Mouse (Mus musculus) layer of hippocampus, adult 2 months (tissue): Measurements from ENCODE around the gene Rec114. TPM values are rescaled to one million over a fixed set of nuclear protein-coding genes. Genes with fewer than 3 reads are reported as not detected.

ENCODE experiments used
- DNase-seq, 2 experiments: peaks; one replicate each; pipeline ENCODE4 v3.0.0; 2022; ENCODE audit warnings: low spot score in 2 of 2
- H3K27ac ChIP-seq: fragments of 200-600 bp; 2 replicates; pipeline ENCODE4 v1.8.1; 2022
- H3K4me3 ChIP-seq: fragments of 200-600 bp; 2 replicates; pipeline ENCODE4 v1.8.1; 2022; ENCODE audit warnings: mild to moderate bottlenecking
- CTCF ChIP-seq: fragments of 200-600 bp; conservative IDR thresholded peaks from 2 replicates; pipeline ENCODE4 v1.8.1; 2022; ENCODE audit warnings: antibody characterized with exemption, mild to moderate bottlenecking, moderate library complexity
- total RNA-seq, 2 experiments: library from RNA; stranded (reverse); gene quantifications; 2 replicates each; pipeline ENCODE4 v1.2.3; 2021

Gene Rec114
- total RNA-seq, 2 experiments from 2014 or later = 1.5 TPM; not detected in 1

DNA sequence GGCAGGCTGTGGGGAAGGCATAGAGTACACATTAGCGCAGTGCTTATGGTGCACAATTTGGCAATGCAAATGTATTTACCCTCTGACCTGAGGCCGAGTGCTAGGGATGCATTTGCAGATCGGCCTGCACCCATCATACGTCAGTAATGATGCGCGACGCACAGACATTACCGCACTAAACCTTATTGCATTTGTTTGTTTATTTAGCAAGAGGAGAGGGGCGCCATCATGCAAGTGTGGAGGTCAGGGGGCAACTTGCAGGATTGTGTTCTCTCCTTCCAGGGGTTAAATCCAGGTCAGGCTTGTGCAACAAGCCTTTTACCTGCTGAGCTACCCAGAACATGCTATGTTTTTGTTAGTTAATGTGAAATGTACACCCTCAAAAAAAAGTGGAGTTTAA lies 76.5 kb downstream of the Rec114 start:
- no peak for DNase-seq
- TF ChIP-seq CTCF = no peak

DNA sequence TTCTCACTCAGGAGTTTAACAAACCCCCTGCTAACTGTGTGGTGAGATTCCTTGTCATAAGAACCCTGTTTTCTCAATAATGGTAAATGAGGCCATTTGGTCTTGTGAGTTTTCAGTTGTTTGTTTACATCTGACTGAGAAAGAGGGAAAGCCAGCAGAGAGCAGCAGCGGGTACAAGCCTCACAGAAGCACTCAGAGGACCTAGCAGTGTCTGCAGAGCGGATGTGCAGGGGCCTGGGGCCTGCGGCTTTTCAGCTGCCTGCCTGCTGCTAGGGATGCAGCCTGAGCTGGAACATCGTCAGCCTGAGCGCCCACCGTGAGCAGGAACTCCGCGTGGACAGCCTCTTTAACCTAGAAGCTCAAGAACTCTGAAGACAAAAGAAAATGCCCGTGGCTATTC lies 77.6 kb downstream of the Rec114 start:
- Histone ChIP-seq H3K27ac (no peak overlapping the region), H3K4me3 (no peak overlapping the region)
- no peak for DNase-seq
- peak; percentile 31 for TF ChIP-seq CTCF

More for the DNA sequence above, 76.5 kb downstream of the Rec114 start:
- Histone ChIP-seq H3K4me3 (no peak overlapping the region), H3K27ac (no peak overlapping the region)

DNA sequence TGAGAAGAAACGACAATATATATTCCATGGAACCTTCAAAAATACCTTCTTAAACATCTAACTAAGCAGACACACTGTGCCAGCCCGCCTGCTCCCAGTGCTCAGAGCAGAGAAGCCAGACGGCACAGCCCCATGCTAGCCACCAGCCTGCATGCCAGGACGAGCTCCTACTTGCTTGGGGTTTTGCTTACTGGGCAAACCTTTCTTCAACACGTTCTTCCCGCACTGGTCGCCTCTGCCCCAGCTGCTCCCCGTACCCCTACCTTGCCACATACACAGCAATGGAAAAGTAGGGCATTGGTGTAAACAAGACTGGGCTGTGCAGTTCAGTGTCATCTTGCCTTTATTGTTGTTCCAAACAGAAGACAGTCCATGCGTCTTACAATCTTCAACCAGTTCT lies 78.3 kb downstream of the Rec114 start:
- H3K27ac ChIP-seq = no peak overlapping the region
- no peak overlapping the region for H3K4me3 ChIP-seq
- no peak for DNase-seq
- TF ChIP-seq CTCF = no peak

DNA sequence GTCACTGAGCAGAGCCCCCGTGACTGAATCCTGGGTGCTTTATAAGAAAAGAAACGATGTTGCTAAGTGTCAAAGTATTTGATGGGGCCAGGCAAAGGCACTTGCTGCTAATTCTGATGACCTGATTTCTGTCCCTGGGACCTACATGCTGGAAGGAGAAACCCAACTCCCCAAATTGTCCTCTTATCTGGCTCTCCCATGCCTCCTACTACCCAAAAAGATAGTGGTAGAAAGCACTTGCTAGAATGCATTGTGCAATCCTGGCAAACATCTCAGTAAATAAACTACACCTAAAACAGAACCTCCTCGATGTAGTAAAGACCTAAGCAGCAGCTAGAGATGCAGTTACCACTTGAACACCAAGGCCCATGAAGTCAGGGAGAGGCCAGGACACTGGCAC lies 81.0 kb downstream of the Rec114 start:
- DNase-seq = no peak
- no peak overlapping the region for H3K4me3 ChIP-seq
- TF ChIP-seq CTCF = no peak
- no peak overlapping the region for H3K27ac ChIP-seq

DNA sequence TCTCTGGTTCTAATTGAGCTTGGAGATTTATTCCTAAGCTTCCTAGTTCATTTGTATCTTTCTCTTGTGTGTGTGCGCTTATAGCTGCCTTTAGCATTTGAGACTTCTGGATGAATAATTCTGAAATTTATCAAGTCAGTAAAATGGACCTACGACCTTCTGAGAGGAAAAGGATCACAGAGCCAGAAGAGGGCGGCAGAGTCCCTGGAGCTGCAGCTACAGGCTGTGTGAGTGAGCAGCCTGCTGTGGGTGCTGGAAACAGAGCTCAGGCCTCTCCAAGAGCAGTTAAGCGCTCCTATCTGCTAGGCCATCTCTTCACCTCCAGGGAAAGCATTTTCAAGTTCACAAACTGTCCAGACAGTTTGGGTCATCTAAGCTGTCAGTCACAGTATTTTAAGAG lies 81.8 kb downstream of the Rec114 start:
- Histone ChIP-seq H3K27ac (no peak overlapping the region), H3K4me3 (no peak overlapping the region)
- no peak for DNase-seq
- TF ChIP-seq CTCF = peak; percentile 45

DNA sequence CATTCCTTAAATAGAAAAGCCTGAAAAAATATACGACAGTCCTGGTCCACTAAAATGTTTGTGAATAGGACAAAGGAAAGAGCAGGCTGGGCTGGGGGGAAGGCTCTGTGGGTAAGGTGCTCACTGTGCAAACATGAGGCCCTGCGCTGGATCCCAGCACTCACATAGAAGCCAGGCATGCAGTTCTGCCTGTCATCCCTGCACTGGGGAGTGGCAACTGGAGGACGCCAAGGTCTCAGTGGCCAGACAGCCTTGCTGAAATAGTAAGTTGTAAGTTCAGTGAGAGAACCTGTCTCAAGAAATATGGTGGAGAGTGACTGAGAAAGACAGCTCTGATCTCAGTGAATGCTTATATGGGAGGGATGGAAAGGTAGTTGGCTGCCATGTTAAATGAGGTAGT lies 83.1 kb downstream of the Rec114 start:
- no peak for DNase-seq
- H3K27ac ChIP-seq = no peak overlapping the region
- no peak for TF ChIP-seq CTCF
- H3K4me3 ChIP-seq = no peak overlapping the region

DNA sequence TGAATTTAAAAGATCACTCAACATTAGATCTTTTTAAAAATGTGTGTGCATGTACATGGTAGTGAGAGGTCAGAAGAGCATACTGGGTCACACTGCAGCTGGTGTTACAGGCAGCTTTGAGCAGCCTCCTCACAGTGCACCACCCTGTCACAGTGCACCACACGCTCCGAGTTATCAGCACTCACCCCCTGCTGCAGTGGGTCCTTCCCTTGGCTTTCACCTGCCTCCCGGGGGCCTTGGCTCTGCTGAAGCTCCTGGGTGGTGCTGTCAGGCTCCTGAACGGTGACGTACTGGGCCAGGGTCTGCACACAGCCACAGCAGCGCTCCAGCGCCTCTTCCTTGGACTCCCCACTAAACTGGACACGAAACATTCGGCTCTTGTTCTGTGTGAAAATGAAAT lies 83.8 kb downstream of the Rec114 start:
- TF ChIP-seq CTCF = no peak
- Histone ChIP-seq H3K4me3 (no peak overlapping the region), H3K27ac (no peak overlapping the region)
- DNase-seq = no peak

DNA sequence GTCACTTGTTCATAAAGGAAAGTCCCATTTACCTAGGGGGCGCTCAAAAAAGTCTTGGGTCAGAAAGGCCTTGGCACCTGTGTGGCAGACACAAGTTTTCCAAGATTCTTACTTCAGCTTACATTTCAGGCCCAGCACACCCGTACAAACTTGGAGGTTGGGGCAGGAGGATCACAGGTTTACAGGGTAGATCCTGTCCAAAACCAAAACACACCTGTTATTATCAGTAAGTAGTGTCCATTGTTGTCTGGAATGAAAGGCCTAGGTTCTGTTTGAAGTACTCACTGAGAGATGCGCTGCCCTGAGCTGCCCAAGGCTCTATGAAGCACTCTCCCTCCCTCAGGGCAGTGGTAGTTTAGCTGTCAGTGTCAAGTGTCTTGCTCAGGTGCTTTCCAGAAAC lies 84.4 kb downstream of the Rec114 start:
- DNase-seq = no peak
- no peak overlapping the region for H3K27ac ChIP-seq
- no peak for TF ChIP-seq CTCF
- no peak overlapping the region for H3K4me3 ChIP-seq

DNA sequence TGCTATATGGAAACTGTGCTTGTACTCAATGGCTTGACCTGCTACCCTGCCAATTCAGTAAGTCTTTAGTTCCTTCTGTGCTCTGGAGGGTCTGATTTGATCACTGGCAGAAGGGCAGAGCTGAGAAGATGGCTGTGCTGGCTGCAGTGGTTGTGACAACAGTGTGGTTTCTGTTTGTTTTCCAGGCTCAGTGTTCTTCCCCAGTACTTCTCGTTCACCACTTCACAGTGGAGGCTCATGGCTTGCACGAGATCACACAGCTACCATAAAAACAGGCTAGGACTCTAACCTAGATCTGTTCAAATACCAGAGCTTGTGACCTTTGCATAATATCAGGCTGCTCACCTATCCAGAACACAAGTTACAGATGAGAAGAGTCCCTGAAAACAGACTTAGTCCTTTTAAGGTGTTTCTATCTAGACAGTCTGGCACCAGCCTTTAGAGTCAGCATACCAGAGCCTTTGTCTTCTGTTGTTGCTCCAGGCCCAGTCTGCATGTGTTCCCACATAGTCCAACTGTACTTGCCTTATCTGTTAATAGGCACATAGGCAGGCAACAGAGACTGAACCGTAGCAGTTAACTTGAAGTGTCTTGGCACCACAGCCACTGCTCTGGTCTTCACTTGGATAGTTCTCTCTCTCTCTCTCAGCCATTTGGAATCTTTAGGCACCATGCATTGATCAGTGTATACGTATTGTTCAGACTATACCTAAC lies 85.0 kb downstream of the Rec114 start:
- H3K4me3 ChIP-seq = no peak overlapping the region
- no peak for TF ChIP-seq CTCF
- DNase-seq = no peak
- H3K27ac ChIP-seq = peak overlapping the region; percentile 14; the same call in 1 of the 2 replicates

DNA sequence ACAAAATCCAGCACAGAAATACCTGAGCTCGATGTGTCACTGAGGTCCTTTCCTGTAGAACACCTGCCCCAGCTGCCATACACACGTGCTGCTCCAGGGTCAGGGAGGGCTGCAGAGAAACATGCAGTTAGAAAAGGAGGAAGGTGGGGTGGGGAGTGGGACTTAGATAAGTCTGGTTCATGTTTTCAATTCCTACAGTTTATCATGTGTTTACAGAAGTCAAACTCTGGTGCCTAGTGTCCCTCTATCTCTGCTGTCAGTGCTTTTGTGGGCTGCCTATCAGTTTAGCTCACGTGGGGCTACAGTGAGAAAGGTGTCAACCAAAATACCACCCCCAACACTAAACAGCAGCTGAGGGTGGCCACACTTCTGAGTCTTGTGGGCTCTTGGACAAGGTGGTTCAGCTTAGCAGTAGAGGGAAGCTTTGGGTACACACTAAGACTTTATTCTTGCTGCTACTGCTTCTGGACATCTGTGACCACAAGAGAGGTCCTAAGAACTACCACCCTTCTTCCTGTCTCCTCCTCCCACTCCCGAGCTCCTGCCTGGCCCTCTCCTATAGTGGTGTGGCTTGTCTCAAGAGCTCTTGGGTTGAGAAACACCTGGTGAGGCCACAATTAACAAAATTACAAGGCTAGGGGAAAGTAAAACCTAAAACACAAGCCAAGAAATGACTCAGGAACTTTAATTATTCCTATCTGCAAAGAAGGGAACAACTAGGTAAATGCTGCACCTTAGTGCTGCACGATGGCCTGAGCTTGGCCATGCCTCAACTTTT lies 85.8 kb downstream of the Rec114 start:
- DNase-seq = no peak
- H3K4me3 ChIP-seq = no peak overlapping the region
- TF ChIP-seq CTCF = no peak
- H3K27ac ChIP-seq = no peak overlapping the region

DNA sequence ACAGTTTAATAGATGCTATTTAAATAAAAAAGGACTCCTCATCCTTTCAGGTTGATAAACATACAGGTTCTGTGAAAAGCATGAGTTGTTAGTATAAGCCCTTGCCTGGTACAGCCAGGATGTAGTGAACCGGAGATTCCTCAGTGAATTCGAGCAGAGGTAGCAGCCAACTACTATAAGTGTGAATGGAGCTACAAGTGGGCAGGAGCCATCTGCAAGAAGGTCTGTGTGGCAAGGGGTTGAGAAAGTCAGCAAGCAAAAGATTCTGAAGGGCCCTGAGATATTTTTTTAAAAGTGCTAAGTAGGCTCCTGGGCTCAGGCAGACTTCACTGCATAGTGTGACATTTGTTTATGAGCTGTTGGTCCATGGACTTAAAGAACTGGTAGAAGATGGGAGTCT lies 86.9 kb downstream of the Rec114 start:
- Histone ChIP-seq H3K27ac (no peak overlapping the region), H3K4me3 (no peak overlapping the region)
- DNase-seq = no peak
- TF ChIP-seq CTCF = no peak

DNA sequence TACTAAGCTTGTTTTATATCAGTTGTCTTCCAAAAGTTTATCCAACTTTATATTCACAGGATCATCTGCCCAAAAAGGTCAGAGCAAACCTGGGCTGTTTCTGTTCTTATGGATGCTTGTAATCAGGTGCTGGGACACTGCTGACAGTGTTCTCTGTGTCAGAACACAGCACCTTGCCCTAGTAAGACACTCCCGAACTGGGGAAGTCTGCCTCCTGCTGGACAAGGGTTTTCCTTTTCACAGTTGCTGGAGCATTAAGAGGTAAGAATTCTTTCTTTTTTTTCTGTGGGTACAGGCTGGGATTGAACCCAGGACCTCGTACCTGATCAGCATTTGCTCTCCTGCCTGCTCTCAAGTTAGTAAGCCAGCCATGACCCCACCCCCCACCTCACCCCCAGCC lies 87.4 kb downstream of the Rec114 start:
- DNase-seq = no peak
- no peak overlapping the region for H3K4me3 ChIP-seq
- TF ChIP-seq CTCF = peak; percentile 66

DNA sequence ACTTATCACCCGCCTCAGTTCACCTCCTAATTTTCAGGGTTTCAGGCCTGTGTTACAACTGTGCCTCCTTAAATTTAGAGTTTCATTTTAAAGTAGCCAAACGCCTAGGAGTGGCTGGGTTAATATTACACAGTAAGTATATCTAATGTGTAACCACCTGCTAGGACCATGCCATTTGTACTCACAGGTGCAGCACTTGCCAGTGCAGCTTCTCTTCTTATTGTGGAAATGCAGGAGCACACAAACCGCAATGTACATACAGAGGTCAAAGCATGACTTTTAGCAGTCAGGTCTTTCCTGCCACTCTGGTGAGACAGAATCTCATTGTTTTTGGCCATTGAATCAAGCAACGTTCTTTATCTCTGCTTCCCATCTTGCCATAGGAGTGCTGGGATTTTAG lies 89.3 kb downstream of the Rec114 start:
- no peak overlapping the region for H3K27ac ChIP-seq
- no peak for TF ChIP-seq CTCF
- no peak overlapping the region for H3K4me3 ChIP-seq
- no peak for DNase-seq

More for the DNA sequence above, 87.4 kb downstream of the Rec114 start:
- H3K27ac ChIP-seq = no peak overlapping the region

DNA sequence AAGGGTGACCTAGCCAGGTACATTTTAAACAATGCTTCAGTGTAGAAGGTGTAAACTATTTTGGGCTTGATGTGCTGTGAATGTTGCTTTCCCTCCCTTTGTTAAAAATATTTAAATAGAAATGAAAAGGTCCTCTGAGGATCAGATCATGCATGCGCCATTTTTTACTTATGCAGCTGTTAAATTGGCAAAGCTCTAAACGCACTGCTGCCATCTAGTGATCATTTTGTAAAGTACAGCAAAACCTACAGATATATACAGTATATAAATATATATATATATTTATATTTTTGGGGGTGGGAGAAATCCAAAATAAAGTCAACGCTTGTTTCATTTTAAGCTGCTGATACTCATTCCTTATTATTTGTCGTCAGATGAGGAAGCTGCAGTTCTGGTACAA lies 91.8 kb downstream of the Rec114 start:
- peak; percentile 16 to 59 for DNase-seq
- no peak overlapping the region for H3K27ac ChIP-seq
- peak; percentile 90 for TF ChIP-seq CTCF
- no peak overlapping the region for H3K4me3 ChIP-seq
